Mouse (Mus musculus) hindbrain, embryonic 11.5 days (tissue): Measurements from ENCODE around the gene Olfr720. TPM values are rescaled to one million over a fixed set of nuclear protein-coding genes. Genes with fewer than 3 reads are reported as not detected.

Source experiments
- ATAC-seq: fragments of 200-750 bp; cut with Nextera tagmentation; 2 replicates; pipeline ENCODE4 v1.8.0; 2017; ENCODE audit warnings: mild to moderate bottlenecking, moderate TSS enrichment, moderate library complexity; ENCODE audit not compliant: low FRiP score
- DNase-seq: peaks from one replicate; pipeline ENCODE4 v3.0.0-alpha.2; 2015; ENCODE audit warnings: low spot score
- H3K27ac ChIP-seq: fragments of 300-500 bp; sonication (generic); 2 replicates; pipeline ENCODE4 v1.5.1; 2014; ENCODE audit warnings: mild to moderate bottlenecking, low read depth, low read length
- H3K27me3 ChIP-seq: fragments of 300-500 bp; sonication (generic); 2 replicates; pipeline ENCODE4 v1.6.1; 2014; ENCODE audit warnings: mild to moderate bottlenecking, low read length, moderate library complexity, mixed read lengths; ENCODE audit not compliant: control insufficient read depth, insufficient read depth
- H3K36me3 ChIP-seq: fragments of 300-500 bp; sonication (generic); 2 replicates; pipeline ENCODE4 v1.6.1; 2014; ENCODE audit warnings: mild to moderate bottlenecking, low read length, moderate library complexity, mixed read lengths; ENCODE audit not compliant: control insufficient read depth, insufficient read depth
- H3K4me1 ChIP-seq: fragments of 300-500 bp; sonication (generic); replicated peaks from 2 replicates; pipeline ENCODE4 v1.6.1; 2014; ENCODE audit warnings: low read length, mixed read lengths; ENCODE audit not compliant: control insufficient read depth, insufficient read depth
- H3K4me2 ChIP-seq: fragments of 300-500 bp; sonication (generic); replicated peaks from 2 replicates; pipeline ENCODE4 v1.6.1; 2014; ENCODE audit warnings: mild to moderate bottlenecking, low read depth, low read length
- H3K4me3 ChIP-seq: fragments of 300-500 bp; sonication (generic); 2 replicates; pipeline ENCODE4 v1.5.1; 2014; ENCODE audit warnings: low read depth, low read length
- H3K9ac ChIP-seq: fragments of 300-500 bp; sonication (generic); 2 replicates; pipeline ENCODE4 v1.6.1; 2014; ENCODE audit warnings: low read depth, low read length
- H3K9me3 ChIP-seq: fragments of 300-500 bp; sonication (generic); 2 replicates; pipeline ENCODE4 v1.6.1; 2016; ENCODE audit warnings: low read length; ENCODE audit not compliant: control insufficient read depth
- WGBS: fragments of 180-500 bp; shearing (Covaris S2); extraction: QIAGEN DNeasy Blood & Tissue Kit; methylation state at CpG from one replicate; pipeline ENCODE4 v1.1.7; 2014; 5-methylcytosine and 5-hydroxymethylcytosine counted together
- polyA plus RNA-seq: library from polyadenylated mRNA; unstranded; fragments of >200 nt; fragmentation: Nextera tagmentation; extraction: Ambion mirVana; gene quantifications from 2 replicates; pipeline ENCODE4 v1.2.1, GENCODE M21; 2014

Gene Olfr720
- polyA plus RNA-seq = not detected in 2 replicates

DNA sequence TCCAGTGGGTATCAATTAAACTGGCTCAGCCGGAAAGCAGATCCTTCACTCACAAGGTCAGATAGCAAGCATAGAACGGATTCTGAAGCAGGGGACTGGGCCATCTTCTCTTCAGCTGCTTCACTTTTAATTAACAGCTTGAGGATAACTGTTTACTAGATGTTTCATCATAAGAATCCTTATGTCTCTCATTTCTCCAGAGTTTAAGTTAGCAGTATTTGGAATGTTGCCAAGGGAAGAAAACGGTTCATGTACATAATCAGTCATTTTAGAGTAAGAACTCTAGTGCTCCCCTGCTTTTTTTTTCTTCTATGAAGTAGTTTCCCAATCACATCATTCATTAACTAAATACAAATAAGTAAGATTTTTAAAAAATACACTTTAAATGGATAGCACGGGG lies at the start of gene Olfr720:
Gene Olfr720 (minus strand): TSS at position 101 of the 400 bp plus-strand sequence.
- ATAC-seq = no peak
- no peak within 1 kb of the TSS for H3K27ac ChIP-seq
- no peaks in the 10 kb centered on the region for H3K4me1 ChIP-seq
- DNase-seq = no peak
- WGBS = 88% methylated on average over 4 of the region's 4 CpGs
- H3K4me3 ChIP-seq = no peak within 1 kb of the TSS
- H3K27me3 ChIP-seq = no peaks in the 10 kb centered on the region
- H3K9ac ChIP-seq = no peak within 1 kb of the TSS
- H3K9me3 ChIP-seq = no peaks in the 10 kb centered on the region
- H3K4me2 ChIP-seq = no peak within 1 kb of the TSS
- no peaks in the 10 kb centered on the region for H3K36me3 ChIP-seq

Other genes with a start within 250 kb of the Olfr720 start
- gene Atxn7, start 225.4 kb downstream of the Olfr720 start, polyA plus RNA-seq = 4.4 and 6.3 TPM in 2 replicates
- 253 TPM in 2 replicates for gene Thoc7, start 225.0 kb downstream of the Olfr720 start, polyA plus RNA-seq
- 314 and 332 TPM in 2 replicates for gene Psmd6, start 65.9 kb downstream of the Olfr720 start, polyA plus RNA-seq
- gene Olfr31, start 136.0 kb upstream of the Olfr720 start, polyA plus RNA-seq = not detected in 2 replicates
- gene Il3ra, start 159.4 kb upstream of the Olfr720 start, polyA plus RNA-seq = 3.0 TPM in 2 replicates
- gene Olfr721-ps1, start 214.5 kb upstream of the Olfr720 start, polyA plus RNA-seq = not detected in 2 replicates